17 mouse cellular contexts compared by ENCODE assay signal in the genomic region with DNA sequence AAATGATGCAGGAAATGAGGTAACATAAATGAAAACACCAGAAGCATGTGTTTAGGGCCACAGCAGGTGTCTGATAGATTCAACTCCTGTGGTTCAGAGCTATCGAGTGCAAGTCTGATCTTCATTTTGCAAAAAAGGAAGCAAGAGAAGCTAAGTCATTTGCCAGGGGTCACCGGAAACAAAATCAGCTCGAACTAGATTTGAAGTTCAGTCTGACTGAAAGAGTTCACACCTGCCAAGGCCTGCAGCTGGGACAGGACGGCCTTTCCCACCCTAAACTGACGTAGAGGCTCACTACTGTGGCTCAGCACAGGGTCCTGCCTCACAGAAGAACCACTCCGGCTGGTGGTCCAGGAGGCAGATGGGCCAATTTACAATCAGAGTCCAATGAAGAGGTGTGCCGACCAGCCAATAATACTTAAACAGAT. TPM values are rescaled to one million over a fixed set of nuclear protein-coding genes. Genes with fewer than 3 reads are reported as not detected.
DNase-seq lines count a peak whose midpoint lies in the region; ATAC-seq and TF ChIP-seq lines count a peak whose summit lies in the region.
"Had no signal": no experiment of that assay in that cellular context is flagged by ENCODE, and none has a peak within 500 bp of the region (broad histone marks: within the 10 kb centered on the region; RNA-seq: fewer than 3 reads in every experiment).

No protein-coding gene starts in this region.

- no peak overlapping the region for H3K27ac ChIP-seq in forebrain, embryonic 14.5 days (ENCODE audit: low read depth, low read length)
- no peak overlapping the region for H3K27ac ChIP-seq in forebrain, embryonic 15.5 days (replicated peaks)
- no peak overlapping the region for H3K27ac ChIP-seq in hindbrain, postnatal 0 days
- H3K27ac ChIP-seq: forebrain, embryonic 10.5 days; heart, adult 2 months; liver, embryonic 14.5 days; midbrain, embryonic 12.5 days had no signal

- H3K27me3 ChIP-seq in forebrain, embryonic 14.5 days (replicated peaks; ENCODE audit: control insufficient read depth, insufficient read depth, low read length), result no peaks in the 10 kb centered on the region
- H3K27me3 ChIP-seq in forebrain, embryonic 15.5 days, result no peaks in the 10 kb centered on the region
- H3K27me3 ChIP-seq in hindbrain, postnatal 0 days (ENCODE audit: insufficient read depth, low read length), result no peaks in the 10 kb centered on the region
- H3K27me3 ChIP-seq: midbrain, embryonic 12.5 days had no signal

- TF ChIP-seq CTCF in hindbrain, postnatal 0 days (IDR thresholded peaks at IDR 0.05; ENCODE audit: low read depth), result no peak

- no peak overlapping the region for H3K4me2 ChIP-seq in forebrain, embryonic 14.5 days (ENCODE audit: low read length)
- no peak overlapping the region for H3K4me2 ChIP-seq in forebrain, embryonic 15.5 days (replicated peaks)
- no peak overlapping the region for H3K4me2 ChIP-seq in hindbrain, postnatal 0 days (ENCODE audit: low read depth, low read length)
- H3K4me2 ChIP-seq: midbrain, embryonic 12.5 days had no signal

- H3K4me1 ChIP-seq in forebrain, embryonic 14.5 days (ENCODE audit: control insufficient read depth, insufficient read depth, low read length), result no peaks in the 10 kb centered on the region
- no peaks in the 10 kb centered on the region for H3K4me1 ChIP-seq in forebrain, embryonic 15.5 days
- H3K4me1 ChIP-seq in hindbrain, postnatal 0 days (ENCODE audit: insufficient read depth, low read length), result no peaks in the 10 kb centered on the region; the same call in 1 of the 2 replicates
- H3K4me1 ChIP-seq: midbrain, embryonic 12.5 days had no signal

- H3K36me3 ChIP-seq in forebrain, embryonic 14.5 days (ENCODE audit: control insufficient read depth, insufficient read depth, low read length), result no peaks in the 10 kb centered on the region
- no peaks in the 10 kb centered on the region for H3K36me3 ChIP-seq in forebrain, embryonic 15.5 days
- no peaks in the 10 kb centered on the region for H3K36me3 ChIP-seq in hindbrain, postnatal 0 days (ENCODE audit: insufficient read depth, low read length)
- H3K36me3 ChIP-seq: forebrain, embryonic 10.5 days; midbrain, embryonic 12.5 days had no signal

- no peak overlapping the region for H3K9ac ChIP-seq in forebrain, embryonic 14.5 days (ENCODE audit: low read length)
- no peak overlapping the region for H3K9ac ChIP-seq in forebrain, embryonic 15.5 days (replicated peaks)
- H3K9ac ChIP-seq in hindbrain, postnatal 0 days (replicated peaks; ENCODE audit: low read length), result no peak overlapping the region
- H3K9ac ChIP-seq: liver, embryonic 14.5 days; midbrain, embryonic 12.5 days had no signal

- ATAC-seq in forebrain, embryonic 14.5 days, result peak; percentile 52; the same call in 1 of the 2 replicates
- no peak for ATAC-seq in forebrain, embryonic 15.5 days (replicated peaks)
- peak; percentile 62; the same call in 1 of the 2 replicates for ATAC-seq in common myeloid progenitor, adult 5-6 weeks (replicated peaks; ENCODE audit: low read depth, poor library complexity, severe bottlenecking)
- ATAC-seq in hindbrain, postnatal 0 days, result no peak
- ATAC-seq in granulocyte monocyte progenitor cell, adult 5-6 weeks (replicated peaks; ENCODE audit: poor library complexity, severe bottlenecking), result no peak
- ATAC-seq: hindbrain, embryonic 16.5 days had no signal

- 68% methylated on average over 7 of the region's 7 CpGs for WGBS in forebrain, embryonic 14.5 days
- WGBS in forebrain, embryonic 15.5 days, result 51% methylated on average over 7 of the region's 7 CpGs
- 55% methylated on average over 7 of the region's 7 CpGs for WGBS in hindbrain, postnatal 0 days

- H3K9me3 ChIP-seq in forebrain, embryonic 14.5 days (replicated peaks; ENCODE audit: control insufficient read depth, low read length), result no peaks in the 10 kb centered on the region
- H3K9me3 ChIP-seq in forebrain, embryonic 15.5 days, result no peaks in the 10 kb centered on the region
- H3K9me3 ChIP-seq in hindbrain, postnatal 0 days (ENCODE audit: low read length), result no peaks in the 10 kb centered on the region
- H3K9me3 ChIP-seq: forebrain, embryonic 10.5 days; midbrain, embryonic 12.5 days had no signal

- H3K4me3 ChIP-seq in forebrain, embryonic 14.5 days (ENCODE audit: low read depth, low read length), result no peak overlapping the region
- no peak overlapping the region for H3K4me3 ChIP-seq in forebrain, embryonic 15.5 days
- no peak overlapping the region for H3K4me3 ChIP-seq in hindbrain, postnatal 0 days (ENCODE audit: low read length)
- H3K4me3 ChIP-seq: forebrain, embryonic 10.5 days; heart, adult 2 months; midbrain, embryonic 12.5 days; myocyte had no signal

- DNase-seq in forebrain, embryonic 14.5 days (ENCODE audit: low spot score), result peak; percentile 8
- DNase-seq in CD4-positive helper T cell, adult 2 months (ENCODE audit: low read depth, low spot score), result peak; percentile 38
- peak; percentile 91 for DNase-seq in thymus, postnatal 0 days (ENCODE audit: low spot score)
- no peak for DNase-seq in hindbrain, postnatal 0 days (ENCODE audit: low spot score)
- DNase-seq in testis, postnatal 10 days (ENCODE audit: low spot score), result no peak
- DNase-seq: cerebellum, postnatal 36 days; heart, adult 2 months; heart, postnatal 14 days; lung, postnatal 14 days had no signal

RNA-seq across cellular contexts. Expression of gene Ankrd50, which starts 44.1 kb away (rescaled TPM):
- 21.2 and 21.8 TPM in 2 replicates for polyA plus RNA-seq in forebrain, embryonic 14.5 days (2014; fragmentation: Nextera tagmentation; extraction: Ambion mirVana)
- polyA plus RNA-seq in forebrain, embryonic 15.5 days (2015; fragmentation: Nextera tagmentation; extraction: Ambion mirVana), result 22.5 and 23.2 TPM in 2 replicates
- 7.3 and 12.9 TPM in 2 replicates for total RNA-seq in common myeloid progenitor, adult 5-6 weeks (2017)
- polyA plus RNA-seq in thymus, postnatal 0 days (2015; fragmentation: Nextera tagmentation; extraction: Ambion mirVana), result 13.1 and 15.4 TPM in 2 replicates
- total RNA-seq in hindbrain, postnatal 0 days (2014; rRNA removed), result 65.3 and 70.6 TPM in 2 replicates
- polyA plus RNA-seq in hindbrain, postnatal 0 days (2015; fragmentation: Nextera tagmentation; extraction: Ambion mirVana), result 13.6 and 15.0 TPM in 2 replicates
- 4.7 and 5.0 TPM in 2 replicates for total RNA-seq in granulocyte monocyte progenitor cell, adult 5-6 weeks (2014; fragmentation: Nextera tagmentation)
- total RNA-seq in granulocyte monocyte progenitor cell, adult 5-6 weeks (2017), result 6.2 TPM in 2 replicates

Comparison
In these comparisons a context has a peak if more than half of its experiments do, and no peak if none do; other contexts are left out.
1. ATAC-seq: peak in forebrain, embryonic 14.5 days (single experiment) and common myeloid progenitor, adult 5-6 weeks (single experiment); none in forebrain, embryonic 15.5 days (single experiment), hindbrain, postnatal 0 days (single experiment) and granulocyte monocyte progenitor cell, adult 5-6 weeks (single experiment).
2. DNase-seq: peak in forebrain, embryonic 14.5 days (single experiment), CD4-positive helper T cell, adult 2 months (single experiment) and thymus, postnatal 0 days (single experiment); none in hindbrain, postnatal 0 days (single experiment) and testis, postnatal 10 days (single experiment).